Mouse (Mus musculus) ovary, postnatal 36 days (tissue): ENCODE measurements around the gene Pla2g2e.
A peak's percentile ranks its signal among the peaks of the same experiment; 100 is the strongest.
"Not testable (repeated sequence)": the region's sequence is repeated elsewhere in the genome, so short reads cannot be mapped to it uniquely, and the experiment has no call there.

ENCODE experiments used
- DNase-seq: peaks from one replicate; pipeline ENCODE4 v3.0.0; 2022; ENCODE audit warnings: low spot score, mixed read lengths

Gene Pla2g2e

DNA sequence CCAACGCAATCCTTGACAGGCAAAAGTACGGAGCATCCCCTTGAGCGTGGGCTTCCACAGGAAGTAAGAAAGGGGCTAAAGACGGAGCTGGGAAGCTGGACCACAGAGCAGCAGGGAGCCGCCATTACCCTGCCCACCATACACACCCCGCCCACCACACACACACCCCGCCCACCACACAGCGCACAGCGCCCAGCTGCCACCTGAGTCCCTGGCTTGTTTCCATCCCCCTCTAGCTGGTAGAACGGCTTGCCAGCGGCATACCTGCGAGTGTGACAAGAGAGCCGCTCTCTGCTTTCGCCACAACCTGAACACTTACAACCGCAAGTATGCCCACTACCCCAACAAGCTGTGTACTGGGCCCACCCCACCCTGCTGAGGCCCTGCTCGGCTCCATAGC, 4.4 kb downstream of the Pla2g2e start:
- no peak for DNase-seq

DNA sequence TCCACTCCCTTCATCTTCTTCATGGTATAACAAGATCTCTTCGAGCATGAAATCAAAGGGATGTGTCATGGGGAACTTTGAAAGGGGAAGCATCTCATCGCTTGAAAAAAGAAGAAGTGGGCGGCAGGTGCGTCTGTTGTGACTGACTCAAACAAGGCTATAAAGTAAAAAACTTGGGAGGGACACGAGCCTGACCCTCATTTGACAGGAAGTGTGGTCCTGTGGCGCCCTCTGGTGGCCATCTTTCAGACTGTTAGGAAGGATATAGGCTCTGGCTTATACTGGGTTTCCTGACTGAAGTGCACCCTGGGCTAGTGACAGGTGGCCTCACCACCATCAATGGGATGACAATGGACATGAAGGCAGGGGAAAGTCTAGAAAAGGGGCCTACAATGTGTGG, 6.5 kb downstream of the Pla2g2e start:
- peak; percentile 80 for DNase-seq

DNA sequence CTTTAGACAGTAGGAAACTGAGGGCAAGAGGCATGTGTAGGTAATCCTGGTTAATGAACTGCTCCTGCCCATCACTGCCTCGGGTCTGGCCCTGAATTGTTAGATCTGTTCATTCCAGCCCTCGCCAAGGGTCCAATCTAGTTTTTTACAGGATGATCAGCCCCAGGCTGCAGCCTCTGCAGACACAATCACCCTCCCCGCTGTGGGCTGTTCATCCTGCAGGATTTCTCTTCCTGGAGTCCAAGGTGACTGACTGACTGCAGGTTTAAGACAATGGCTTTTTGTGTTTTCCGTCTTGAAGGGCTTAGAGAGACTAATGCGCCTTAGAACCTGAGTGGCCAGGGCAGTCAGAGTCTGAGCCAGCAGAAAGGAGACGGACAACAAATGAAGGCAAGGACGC, 11.4 kb downstream of the Pla2g2e start:
- no peak for DNase-seq

DNA sequence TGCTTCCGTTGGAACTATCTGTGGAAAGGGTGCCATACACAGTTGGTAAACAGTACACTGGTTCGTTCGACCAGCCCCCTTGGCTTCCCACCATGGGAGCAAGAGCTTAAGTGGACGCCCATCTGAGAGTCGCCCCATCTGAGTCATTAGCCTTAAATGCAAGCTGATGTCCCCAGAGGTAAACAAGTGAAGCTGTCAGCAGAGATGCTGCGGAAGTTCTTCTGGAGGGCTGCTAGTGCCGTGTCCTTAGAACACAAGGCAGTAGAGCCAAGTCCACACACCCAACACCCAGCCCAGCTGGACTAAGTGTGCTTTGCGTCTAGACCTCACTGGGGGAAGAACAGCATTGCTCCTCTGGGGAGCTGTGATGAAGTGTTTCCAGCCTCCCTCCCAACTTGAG, 11.9 kb downstream of the Pla2g2e start:
- no peak for DNase-seq

DNA sequence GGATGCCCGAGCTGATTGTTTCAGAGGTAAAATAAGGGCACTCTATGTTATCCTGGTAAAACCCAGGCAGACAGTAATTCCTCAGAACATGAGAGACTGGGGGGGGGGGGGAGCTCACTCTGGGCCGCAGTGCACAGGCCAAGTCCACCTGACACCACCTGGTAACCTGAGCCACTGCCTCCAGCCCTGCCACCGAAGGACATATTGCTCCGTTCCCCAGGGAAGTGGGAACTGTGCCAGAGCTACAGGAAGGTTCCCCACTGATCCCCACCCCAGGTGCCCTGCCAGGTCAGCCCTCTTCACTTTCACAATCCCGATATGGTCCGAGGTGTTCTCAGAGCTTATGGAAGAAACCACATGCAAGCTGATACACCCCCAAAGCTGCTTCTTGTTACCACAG, 14.9 kb downstream of the Pla2g2e start:
- no peak for DNase-seq

DNA sequence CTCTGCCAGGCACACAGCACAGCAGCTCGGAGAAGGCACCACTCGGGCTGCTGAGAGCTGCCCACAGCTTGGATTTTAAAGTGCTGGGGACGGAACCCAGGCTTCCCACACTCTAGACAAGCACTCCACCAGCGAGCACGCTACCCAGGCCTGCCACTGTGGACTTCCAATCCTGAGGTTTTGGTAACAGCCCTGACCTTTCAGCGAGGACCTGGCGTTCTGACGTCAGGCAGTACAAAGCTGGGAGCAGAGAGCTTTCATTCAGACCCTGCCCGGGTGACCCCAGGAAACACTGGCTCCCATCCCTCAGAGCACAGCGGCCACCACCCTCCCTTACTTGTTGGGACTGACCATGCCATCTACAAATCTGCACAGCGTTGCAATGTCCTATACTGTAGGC, 16.0 kb downstream of the Pla2g2e start:
- not testable (repeated sequence) for DNase-seq

DNA sequence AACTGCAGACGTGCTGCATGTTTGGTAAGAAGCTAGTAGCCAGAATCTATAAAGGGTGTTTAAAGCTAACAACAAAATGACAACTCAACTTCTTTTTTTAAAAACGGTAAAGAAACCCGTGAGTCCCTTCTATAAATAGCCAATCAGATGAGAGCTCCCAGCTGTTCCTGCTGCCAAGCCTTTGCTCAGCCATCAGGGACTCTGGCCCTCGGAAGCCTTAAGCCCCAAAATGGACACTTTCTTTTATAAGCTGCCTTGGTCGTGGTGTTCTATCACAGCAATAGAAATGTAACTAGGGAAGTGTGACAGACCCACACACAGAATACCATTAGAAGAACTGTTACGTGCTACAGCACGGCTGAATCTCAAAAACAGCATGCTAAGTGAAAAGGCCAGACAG, 21.6 kb downstream of the Pla2g2e start:
- DNase-seq: no peak

DNA sequence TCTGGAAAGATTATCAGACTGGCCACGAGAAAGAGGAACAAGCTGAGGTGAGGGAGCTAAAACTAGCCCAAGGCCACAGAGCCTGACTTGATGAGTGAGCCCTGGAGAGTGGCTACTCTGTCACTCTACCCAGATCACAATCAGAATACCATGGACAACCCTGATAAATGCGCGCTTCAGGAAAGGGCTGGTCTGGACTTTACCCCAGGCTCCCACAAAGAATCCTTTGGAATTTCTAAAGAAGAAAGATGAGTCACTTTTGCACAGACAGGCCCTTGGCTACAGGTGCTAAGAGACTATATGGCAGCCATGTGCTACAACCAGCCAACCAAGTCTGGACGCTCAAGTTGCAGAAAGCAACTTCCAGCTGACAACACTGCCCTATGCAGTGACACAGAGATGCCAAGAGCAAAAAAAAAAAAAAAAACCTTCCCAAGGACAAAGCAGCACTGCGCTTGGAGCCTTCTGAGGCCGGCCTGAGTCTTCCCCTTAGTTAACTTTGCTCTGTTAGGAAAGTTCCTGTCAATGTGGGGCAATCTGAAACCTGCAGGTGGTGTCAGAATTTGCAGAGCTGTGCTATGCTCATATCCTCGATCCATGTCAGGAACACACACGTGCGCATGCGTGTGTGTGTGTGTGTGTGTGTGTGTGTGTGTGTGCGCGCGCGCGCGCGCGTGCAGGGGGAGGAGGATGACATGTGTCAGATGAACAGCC, 28.0 kb downstream of the Pla2g2e start:
- no peak for DNase-seq

DNA sequence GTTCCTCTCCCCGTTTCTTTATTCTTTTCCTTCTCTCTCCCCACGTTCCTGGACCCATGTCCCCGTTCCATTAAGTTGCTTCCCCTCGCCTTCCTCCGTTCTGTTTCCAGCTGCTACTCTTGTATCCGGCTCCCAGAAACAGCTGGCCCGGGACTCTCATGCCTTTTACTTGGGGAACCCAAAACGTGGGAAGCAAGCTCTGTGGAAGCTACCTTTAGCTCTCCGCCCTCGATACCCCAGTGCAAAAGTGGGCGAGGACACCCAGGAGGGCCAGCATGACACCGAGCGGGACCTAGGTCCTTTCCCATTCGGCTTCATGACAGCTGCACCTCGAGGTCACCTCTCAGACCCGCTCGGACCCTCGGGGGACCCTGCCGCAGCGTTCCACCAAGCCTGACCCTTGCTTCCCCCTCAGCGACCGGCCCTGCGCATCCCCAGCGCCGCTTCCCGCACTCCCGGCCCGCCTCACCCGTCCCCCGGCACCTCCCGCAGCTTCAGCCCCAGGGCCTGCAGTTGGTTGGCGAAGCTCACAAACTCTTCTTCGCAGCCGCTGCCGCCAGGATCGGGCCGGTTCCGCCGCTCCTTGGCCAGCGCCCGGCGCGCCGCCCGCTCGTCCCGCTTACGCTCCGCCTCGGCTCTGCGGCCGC, 35.5 kb downstream of the Pla2g2e start:
- DNase-seq: no peak

DNA sequence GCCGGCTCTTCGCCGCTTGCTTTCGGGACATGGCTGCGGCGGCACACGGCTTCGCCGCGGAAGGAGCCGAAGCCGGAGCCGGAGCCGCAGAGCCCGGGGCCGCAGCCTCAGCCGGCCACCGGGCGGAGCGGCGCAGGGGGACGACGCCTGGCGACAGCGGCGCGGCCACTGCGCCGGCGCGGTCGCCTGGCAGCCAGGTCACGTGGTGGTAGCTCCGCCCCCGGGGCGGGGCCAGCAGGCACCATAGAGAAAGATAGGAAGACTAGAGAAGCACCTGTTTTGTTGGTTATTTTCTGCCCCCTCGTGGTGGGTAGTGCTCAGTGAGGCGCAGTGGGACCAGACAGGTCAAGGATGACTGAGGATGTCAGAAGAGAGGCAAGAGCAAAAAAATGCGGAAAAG, 36.1 kb downstream of the Pla2g2e start, which contains the start of gene Otud3:
Otud3 (minus strand) TSS at position 149 of the 400 bp plus-strand sequence.
- DNase-seq: peak; percentile 95

DNA sequence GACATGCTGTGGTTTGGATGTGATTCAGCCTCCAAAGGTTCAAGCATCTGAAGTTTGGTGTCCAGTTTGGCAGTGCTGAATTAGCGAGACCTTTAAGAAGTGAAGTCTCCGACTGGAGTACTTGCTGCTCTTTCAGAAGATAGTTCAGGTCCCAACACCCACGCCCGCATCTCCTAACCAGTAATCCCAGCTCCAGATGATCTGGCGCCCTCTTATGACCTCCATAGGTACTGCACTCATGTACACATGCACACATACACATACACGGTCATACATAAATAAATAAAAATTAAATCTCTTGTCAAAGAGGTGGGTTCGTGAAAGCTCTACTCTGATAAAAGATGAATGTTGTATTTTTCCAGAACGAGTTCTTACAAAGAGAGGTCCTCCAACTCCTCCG, 39.5 kb downstream of the Pla2g2e start:
- no peak for DNase-seq

DNA sequence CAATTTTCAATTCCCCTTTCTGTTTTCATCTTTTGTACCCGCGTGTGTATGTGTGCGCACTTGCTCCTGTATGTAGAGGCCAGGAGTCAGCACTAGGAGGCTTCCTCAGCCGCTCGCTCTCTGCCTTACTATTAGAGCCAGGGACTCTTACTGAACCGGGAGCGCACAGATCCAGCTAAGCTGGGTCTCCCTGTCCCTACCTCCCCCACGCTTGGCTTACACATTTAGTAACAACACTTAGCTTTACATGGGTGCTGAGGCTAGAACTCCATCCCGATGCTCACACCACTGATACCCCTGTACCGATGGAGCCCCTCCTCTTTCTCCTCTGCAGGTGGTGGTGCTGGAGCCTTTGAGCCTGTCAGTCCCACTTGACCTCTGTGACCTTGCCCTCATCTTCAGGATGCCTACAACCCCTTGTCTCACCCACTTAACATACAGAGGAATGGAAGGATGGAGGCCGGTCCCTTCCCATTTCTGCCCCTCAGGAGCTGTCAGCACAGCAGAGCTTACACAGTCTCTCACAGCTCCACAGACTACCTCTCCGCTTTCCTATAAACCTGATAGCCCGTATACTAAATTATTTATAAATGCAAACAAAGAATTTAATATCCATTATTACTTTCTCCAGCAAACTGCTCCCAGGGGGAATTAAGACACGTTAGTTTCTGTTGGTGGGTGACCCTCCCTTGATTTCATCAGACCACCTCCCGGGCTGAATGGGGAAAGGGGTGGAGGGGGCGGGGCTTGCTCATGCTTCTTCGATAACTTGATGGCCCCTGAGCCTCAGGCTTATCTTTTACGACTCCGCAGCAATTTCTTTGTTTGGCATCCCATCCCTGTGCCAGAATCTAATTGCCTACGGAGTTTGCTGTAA, 43.8 kb downstream of the Pla2g2e start:
- no peak for DNase-seq

DNA sequence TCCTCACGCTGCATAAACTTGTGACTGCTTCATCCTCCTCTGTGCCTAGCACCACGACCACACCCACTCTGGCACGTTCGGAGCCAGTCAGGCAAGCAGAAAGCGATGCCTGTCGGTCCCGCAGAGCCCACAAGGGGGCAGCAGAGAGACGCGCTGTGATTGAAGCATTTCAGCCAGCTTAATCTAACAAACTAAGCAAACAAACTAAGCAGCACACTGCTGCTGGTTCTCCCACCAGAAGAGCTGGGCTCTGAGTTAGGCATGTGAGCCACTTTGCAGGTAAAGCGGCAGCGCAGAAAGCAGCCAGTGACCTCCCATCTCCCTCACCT, 44.4 kb downstream of the Pla2g2e start:
- peak; percentile 92 for DNase-seq

DNA sequence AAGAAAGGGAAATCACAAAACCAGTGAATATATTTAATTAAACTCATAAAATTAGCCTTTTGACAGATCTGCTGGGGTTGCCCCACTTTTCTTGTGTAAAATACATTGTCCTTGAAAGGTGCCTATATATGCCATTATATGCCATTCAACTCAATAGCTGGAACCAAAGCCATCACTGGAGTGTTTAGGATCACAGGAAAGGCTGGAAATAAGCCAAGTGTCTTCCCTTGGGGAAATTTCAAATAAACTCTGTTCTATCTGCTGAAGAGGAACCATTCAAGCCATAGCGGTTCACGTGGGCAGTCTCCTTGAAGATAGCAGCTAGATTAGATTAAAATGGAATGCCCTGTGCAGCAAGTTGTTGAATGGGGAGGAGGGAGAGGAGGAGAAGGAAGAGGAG, 47.8 kb downstream of the Pla2g2e start:
- DNase-seq: no peak
